Mouse (Mus musculus): ENCODE data around the gene Pacsin2. TPM values are rescaled to one million over a fixed set of nuclear protein-coding genes. Genes with fewer than 3 reads are reported as not detected.
"Not testable (repeated sequence)": the region's sequence is repeated elsewhere in the genome, so short reads cannot be mapped to it uniquely, and the experiment has no call there.

Gene Pacsin2
- total RNA-seq, 2 experiments from 2014 or later: 75.8 to 77.4 TPM

DNA sequence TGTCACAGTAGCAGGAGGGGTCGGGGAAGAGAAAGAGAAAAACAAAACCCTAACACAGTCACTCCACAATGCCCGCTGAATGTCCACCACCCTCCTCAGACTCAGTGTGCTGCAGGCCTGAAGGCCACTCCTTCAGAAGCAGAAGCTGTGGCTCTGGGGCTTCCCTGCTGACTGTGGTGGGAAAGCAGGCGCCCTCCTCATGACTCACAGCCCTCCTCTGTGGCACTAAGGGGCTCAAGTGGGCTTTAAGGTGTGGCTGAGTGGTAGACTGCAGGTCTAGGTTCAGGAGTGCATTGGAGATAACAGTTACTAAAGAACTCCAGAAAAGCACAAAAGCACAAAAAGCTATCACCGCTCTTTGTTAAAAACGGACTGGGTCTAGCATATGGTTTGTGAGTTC lies 56.9 kb downstream of the Pacsin2 start:
- intact Hi-C loops (cut with DNase I): no loop called here

GRCm38 (mm10) chr15:83405866-83406265 lies 58.5 kb downstream of the Pacsin2 start:
- DNase-seq (ENCODE audit: low spot score in 2 of 2); intact Hi-C loops (cut with DNase I): not testable (repeated sequence)

More for the DNA sequence above, 56.9 kb downstream of the Pacsin2 start:
- no peak for DNase-seq (ENCODE audit: low spot score in 2 of 2)

GRCm38 (mm10) chr15:83404008-83404407 lies 60.4 kb downstream of the Pacsin2 start:
- intact Hi-C loops (cut with DNase I): no loop called here
- DNase-seq (ENCODE audit: low spot score in 2 of 2): no peak

DNA sequence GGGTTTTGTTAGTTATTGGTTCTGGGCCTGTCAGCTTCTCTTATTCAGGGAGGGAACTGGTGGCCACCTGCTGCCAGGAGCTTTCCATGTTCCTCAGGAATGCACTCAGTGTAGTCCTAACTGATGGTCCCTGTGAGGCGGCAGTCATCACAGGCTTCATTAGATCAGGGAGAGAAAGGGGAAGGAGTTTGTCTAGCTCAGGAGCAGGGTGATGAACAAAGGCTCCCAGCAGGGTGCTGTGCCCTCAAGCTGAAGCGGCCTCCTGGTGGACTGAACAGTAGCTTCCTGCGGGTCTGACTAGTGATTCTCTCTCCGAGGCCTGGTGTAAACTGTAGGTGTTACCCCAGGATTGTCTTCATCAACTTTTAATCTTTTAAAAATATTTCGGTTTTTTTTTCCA lies 61.4 kb downstream of the Pacsin2 start:
- intact Hi-C loops (cut with DNase I): no loop called here
- no peak for DNase-seq (ENCODE audit: low spot score in 2 of 2)

GRCm38 (mm10) chr15:83392722-83393121 lies 71.7 kb downstream of the Pacsin2 start:
- intact Hi-C loops (cut with DNase I): no loop called here
- no peak for DNase-seq (ENCODE audit: low spot score in 2 of 2)

DNA sequence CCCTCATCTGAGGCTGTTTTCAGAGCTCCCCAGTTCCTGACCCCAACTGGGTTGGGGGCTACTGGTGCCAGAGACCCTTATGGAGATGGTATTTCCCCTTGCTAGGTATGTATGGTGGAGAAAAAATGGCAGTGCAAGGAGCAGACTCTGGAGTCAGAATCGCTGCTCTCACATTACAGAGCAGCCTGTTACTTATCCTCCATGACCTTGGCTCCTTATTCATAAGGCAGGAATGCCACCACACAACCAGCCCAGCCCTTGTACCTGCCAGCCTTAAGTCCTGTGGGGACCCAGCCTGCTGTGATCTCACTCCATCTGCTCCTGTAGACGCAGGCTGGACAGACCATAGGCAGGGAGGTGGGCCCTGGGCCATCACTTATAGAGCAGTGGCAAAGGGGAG lies 76.5 kb downstream of the Pacsin2 start:
- DNase-seq (ENCODE audit: low spot score in 2 of 2): no peak
- intact Hi-C loops (cut with DNase I): loop anchor here (5.0 kb wide), 1 partner anchor 129 kb away; no protein-coding TSS in a partner anchor

- intact Hi-C loops (cut with DNase I): no loop called here
- DNase-seq (ENCODE audit: low spot score in 2 of 2): peak in 1 of 2 experiments; percentile 40
Measured at GRCm38 (mm10) chr15:83383633-83384032, 80.8 kb downstream of the Pacsin2 start.

DNA sequence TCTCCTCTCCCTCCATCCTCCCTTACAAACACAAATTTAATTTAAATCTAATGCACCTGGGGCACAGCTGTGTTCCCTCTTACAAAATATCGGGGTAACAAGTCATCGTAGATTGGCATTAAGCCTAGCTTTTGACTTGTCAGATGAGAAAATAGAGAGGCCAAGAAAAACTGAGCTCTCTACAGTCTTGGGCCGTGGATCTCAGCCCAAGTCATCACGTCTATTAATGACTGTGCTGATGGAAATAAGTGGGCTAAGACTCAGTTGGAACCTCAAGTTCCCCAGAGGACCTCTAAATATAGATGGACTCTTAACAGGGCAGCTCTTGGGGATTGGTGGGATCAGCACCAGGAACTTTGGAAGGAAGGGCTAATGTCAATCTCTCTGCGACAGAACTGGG lies 81.3 kb downstream of the Pacsin2 start:
- no peak for DNase-seq (ENCODE audit: low spot score in 2 of 2)
- intact Hi-C loops (cut with DNase I): no loop called here

DNA sequence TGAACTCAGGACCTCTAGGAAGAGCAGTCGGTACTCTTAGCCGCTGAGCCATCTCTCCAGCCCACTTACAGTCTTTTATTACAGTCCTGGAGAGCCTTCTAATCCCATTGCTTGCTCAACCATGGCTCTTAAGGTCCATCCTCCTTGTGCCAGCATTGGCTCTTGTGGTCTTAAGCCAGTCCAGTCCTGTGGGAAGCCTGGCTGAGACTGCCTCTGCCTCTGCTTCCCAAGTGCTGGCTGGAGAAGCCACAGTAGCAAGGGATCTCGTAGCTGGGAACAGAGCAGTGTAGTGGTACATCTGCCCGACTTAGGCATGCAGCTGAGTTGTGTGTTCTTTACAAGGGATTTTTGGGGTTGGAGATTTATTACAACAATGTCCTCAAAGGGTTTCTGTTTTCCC lies 81.9 kb downstream of the Pacsin2 start:
- no peak for DNase-seq (ENCODE audit: low spot score in 2 of 2)
- intact Hi-C loops (cut with DNase I): no loop called here

DNA sequence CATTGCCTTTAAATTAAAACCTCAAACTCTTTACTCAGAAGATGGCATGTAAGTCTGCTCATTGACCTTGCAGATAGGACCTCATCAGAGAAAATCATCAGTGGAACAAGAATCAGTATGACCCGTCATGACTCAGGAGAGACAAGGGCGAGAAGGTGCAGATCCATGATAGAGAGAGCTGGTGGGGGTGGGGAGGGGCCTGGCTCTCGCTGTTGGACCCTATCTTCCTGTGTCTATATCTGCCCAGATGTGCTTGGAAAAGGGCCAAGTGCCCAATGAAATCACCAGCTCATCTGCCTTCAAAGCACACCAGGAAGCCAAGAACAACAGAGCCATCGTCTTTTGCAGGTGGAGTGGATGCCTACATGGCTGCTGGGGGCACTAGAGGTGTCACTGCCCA lies 87.3 kb downstream of the Pacsin2 start:
- intact Hi-C loops (cut with DNase I): no loop called here
- DNase-seq (ENCODE audit: low spot score in 2 of 2): no peak

- intact Hi-C loops (cut with DNase I): no loop called here
- peak; percentile 31 to 54 for DNase-seq (ENCODE audit: low spot score in 2 of 2)
Measured at GRCm38 (mm10) chr15:83375136-83375535, 89.3 kb downstream of the Pacsin2 start.

DNA sequence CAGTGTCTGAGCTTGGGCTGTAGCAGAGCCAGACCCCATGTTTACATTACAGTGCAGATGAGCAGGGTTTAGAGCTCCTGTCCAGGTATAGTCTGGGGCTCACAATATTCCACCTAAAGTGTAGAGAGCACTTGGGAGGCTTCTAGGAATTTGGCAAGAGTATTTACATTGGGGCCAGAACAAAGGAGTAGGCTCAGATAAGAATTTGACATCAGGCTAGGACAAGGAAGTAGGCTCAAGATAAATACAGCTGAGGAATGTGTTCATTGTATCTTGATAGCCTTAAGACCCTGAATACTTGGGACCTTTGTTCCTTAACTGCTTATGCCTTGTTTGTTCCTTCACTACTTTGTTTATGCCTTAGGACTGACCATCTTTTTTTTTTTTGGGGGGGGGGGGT lies 90.3 kb downstream of the Pacsin2 start:
- DNase-seq (ENCODE audit: low spot score in 2 of 2): no peak
- intact Hi-C loops (cut with DNase I): no loop called here

DNA sequence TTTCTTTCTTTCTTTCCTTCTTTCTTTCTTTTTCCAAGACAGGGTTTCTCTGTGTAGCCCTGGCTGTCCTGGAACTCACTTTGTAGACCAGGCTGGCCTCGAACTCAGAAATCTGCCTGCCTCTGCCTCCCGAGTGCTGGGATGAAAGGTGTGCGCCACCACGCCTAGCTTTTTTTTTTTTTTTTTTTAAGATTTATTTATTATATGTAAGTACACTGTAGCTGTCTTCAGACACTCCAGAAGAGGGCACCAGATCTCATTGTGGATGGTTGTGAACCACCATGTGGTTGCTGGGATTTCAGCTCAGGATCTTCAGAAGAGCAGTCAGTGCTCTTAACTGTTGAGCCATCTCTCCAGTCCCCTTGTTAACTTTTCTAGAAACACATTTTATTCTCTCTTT lies 95.7 kb downstream of the Pacsin2 start:
- DNase-seq (ENCODE audit: low spot score in 2 of 2); intact Hi-C loops (cut with DNase I): not testable (repeated sequence)

- DNase-seq (ENCODE audit: low spot score in 2 of 2): no peak
- intact Hi-C loops (cut with DNase I): no loop called here
Measured at GRCm38 (mm10) chr15:83368261-83368660, 96.1 kb downstream of the Pacsin2 start.

DNA sequence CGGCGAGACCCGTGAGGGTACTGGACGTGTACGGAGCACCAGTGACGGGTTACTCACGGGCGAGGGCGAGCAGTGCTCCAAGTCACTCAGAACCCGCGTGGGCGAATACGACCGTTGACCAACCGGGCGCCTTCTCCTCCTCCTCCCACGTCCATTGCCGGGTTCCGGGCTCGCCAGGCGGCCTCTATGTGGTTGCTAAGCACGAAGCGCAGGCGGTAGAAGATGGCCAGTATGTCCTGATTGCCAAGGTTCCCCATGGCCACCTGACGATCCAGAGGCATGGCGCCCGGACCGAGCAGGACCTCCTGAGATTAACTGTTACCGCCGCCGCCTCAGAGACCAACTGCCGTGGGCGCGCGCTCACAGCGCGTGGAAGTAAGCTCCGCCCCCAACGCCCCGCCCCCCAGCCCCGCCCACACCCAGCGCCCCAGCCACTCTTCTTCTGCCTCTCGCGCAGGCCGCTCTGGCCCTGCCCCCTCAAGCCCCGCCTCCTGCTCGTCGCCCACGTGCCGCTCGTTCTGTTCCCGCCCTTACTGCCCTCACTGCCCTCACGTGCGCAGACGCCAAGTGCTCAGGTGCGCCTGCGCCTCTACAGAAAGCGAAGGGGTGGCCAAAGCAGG lies 97.4 kb downstream of the Pacsin2 start:
- peak; percentile 56 to 67 for DNase-seq (ENCODE audit: low spot score in 2 of 2)
- intact Hi-C loops (cut with DNase I): no loop called here

DNA sequence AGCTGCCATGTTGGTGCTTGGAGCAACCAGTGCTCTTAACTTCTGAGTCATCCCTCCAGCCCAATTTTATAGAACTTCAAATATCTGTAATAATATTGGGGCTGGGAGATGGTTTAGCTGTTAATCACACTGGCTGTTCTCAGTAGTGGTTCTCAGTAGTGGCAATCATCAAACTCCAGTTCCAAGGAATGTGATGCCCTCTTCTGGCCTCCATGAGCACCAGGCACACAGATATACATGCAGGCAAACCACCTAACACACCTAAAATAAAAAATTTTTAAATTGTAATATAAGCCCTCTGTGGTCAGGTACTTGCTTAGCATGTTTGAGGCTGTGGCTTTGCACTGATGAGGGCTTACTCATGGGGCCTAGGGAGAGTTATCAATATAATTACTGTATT lies 98.7 kb downstream of the Pacsin2 start:
- intact Hi-C loops (cut with DNase I): no loop called here
- DNase-seq (ENCODE audit: low spot score in 2 of 2): no peak

DNA sequence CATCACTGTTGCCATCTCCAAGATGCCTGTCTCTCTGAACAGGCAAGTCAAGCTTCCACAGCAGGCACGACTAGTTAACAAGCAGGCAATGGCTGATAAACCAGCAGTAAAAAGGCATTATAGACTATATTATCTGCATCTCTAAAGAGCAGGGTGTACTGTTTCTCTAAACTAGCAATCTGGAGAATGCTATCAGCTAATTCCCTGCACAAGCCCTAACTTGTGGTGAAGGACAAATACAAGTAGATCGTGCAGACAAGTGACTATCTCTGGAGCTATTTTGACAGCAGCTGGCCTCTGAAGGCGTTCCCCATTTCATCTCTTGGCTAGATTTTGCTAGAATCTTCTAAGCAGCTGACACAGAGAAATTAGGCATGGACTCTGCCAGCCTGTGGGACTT lies 100.2 kb downstream of the Pacsin2 start:
- no peak for DNase-seq (ENCODE audit: low spot score in 2 of 2)
- intact Hi-C loops (cut with DNase I): no loop called here

DNA sequence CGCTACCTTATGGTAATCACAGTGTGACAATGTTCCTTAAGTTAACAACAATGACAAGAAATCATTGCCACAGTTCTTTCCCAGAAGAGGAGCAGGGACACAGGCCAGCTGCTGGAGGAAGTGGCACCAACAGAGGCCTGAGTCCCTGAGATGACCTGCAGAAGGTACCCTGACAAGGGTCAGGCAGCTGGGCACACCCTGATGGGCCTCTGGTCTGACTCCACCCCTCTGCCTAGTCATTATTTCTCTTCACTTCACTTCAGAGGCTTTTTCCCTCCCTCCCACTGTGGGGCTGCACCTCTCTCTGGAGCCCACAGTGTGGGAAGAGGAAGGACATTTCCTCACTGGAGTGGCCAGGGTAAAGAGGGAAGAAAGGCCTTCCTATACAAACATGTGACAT lies 101.6 kb downstream of the Pacsin2 start:
- intact Hi-C loops (cut with DNase I): not testable (repeated sequence)

DNA sequence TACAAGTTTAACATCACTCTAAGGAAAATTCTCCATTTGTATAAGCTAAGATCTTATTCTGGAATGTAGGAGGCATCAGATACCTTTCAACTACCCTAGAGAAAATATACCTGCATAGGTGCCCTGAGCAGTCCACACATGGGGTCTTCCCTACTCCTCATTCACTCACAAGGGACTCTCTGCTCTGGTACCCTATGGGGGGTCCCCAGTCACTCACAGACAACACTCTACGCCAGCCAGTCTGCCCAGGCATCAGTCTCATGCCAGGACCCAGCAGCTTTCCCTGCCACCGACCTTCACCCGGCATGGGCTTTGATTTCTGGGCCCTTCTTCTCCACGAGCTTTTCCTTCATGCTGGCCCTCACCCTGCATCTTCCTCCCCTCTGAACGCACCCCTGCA lies 103.5 kb downstream of the Pacsin2 start:
- DNase-seq (ENCODE audit: low spot score in 2 of 2); intact Hi-C loops (cut with DNase I): not testable (repeated sequence)

More for the DNA sequence above, 101.6 kb downstream of the Pacsin2 start:
- DNase-seq (ENCODE audit: low spot score in 2 of 2): not testable (repeated sequence)

- no peak for DNase-seq (ENCODE audit: low spot score in 2 of 2)
Measured at GRCm38 (mm10) chr15:83360140-83360539, 104.3 kb downstream of the Pacsin2 start.

DNA sequence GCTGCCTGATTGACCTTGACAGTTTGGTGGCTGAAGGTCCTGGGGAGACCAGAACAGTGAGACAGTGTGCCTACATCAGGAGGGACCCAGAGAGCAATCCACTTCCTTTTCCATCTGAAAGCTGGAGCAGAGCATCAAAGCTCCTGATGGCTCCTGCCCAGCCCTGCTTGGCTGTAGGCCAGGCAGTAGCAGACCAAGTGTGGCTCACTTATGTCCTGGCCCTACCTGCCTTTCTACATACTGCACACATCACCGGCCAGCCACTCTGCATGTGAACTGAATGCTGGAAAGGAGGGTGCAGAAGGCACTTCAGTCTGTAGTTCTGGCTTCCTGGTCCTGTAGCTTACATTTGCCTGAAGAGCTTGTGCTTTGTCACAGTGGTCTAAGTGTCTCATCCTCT lies 105.9 kb downstream of the Pacsin2 start:
- DNase-seq (ENCODE audit: low spot score in 2 of 2): no peak
- intact Hi-C loops (cut with DNase I): no loop called here

More at GRCm38 (mm10) chr15:83360140-83360539, 104.3 kb downstream of the Pacsin2 start:
- intact Hi-C loops (cut with DNase I): no loop called here

DNA sequence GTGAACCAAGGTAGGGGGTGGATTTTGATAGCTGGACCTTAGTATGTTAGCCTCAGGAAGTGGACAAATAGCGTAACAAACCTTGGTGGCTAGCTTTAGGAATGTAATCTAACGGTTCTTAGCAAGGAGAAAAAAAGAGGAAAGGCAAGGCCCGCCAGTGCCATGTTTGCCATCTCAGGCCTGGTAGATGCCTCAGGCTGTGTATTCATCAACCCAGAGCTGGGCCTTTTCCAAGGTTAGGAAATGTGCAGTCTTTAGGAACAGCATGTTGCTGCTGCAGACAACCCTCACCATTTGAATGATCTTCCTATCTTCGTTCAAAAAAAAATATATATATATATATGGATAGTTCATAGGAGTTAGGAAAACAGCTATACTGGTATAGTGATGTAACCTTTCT lies 112.9 kb downstream of the Pacsin2 start:
- DNase-seq (ENCODE audit: low spot score in 2 of 2): no peak
- intact Hi-C loops (cut with DNase I): no loop called here
